Mouse (Mus musculus): ENCODE data around the gene Oprl1.

Oprl1 gene

GRCm38 (mm10) chr2:181714903-181715326, at the start of gene Oprl1:
Oprl1 (plus strand) TSS chr2:181715016.
- DNase-seq (ENCODE audit: low spot score), result no peak

- no peak for DNase-seq (ENCODE audit: low spot score)
These were observed 44.4 kb upstream of the Oprl1 start for GRCm38 (mm10) chr2:181670285-181670912.

- DNase-seq (ENCODE audit: low spot score), result no peak
These were observed 43.9 kb upstream of the Oprl1 start for GRCm38 (mm10) chr2:181670913-181671311.

GRCm38 (mm10) chr2:181671326-181671725, 43.5 kb upstream of the Oprl1 start, which contains the start of gene Sox18:
Sox18 (minus strand) TSS chr2:181671640.
- DNase-seq (ENCODE audit: low spot score), result no peak

GRCm38 (mm10) chr2:181671984-181672383, 42.8 kb upstream of the Oprl1 start:
- DNase-seq (ENCODE audit: low spot score), result no peak

- DNase-seq (ENCODE audit: low spot score), result no peak
These were observed 41.3 kb upstream of the Oprl1 start for GRCm38 (mm10) chr2:181673501-181673900.

GRCm38 (mm10) chr2:181674934-181675333, 39.9 kb upstream of the Oprl1 start:
- DNase-seq (ENCODE audit: low spot score), result no peak

GRCm38 (mm10) chr2:181675454-181675853, 39.4 kb upstream of the Oprl1 start:
- DNase-seq (ENCODE audit: low spot score), result no peak

- DNase-seq (ENCODE audit: low spot score), result no peak
These were observed 38.4 kb upstream of the Oprl1 start for GRCm38 (mm10) chr2:181676424-181676823.

GRCm38 (mm10) chr2:181677096-181677754, 37.6 kb upstream of the Oprl1 start:
- no peak for DNase-seq (ENCODE audit: low spot score)

GRCm38 (mm10) chr2:181677755-181678098, 37.1 kb upstream of the Oprl1 start:
- DNase-seq (ENCODE audit: low spot score), result no peak

GRCm38 (mm10) chr2:181678780-181679179, 36.0 kb upstream of the Oprl1 start:
- no peak for DNase-seq (ENCODE audit: low spot score)

GRCm38 (mm10) chr2:181679951-181680715, 34.7 kb upstream of the Oprl1 start, which contains the start of gene Tcea2:
Tcea2 (plus strand) TSS chr2:181680310.
- DNase-seq (ENCODE audit: low spot score), result no peak

GRCm38 (mm10) chr2:181680716-181681117, 34.1 kb upstream of the Oprl1 start:
- no peak for DNase-seq (ENCODE audit: low spot score)

GRCm38 (mm10) chr2:181681978-181682377, 32.8 kb upstream of the Oprl1 start:
- no peak for DNase-seq (ENCODE audit: low spot score)

- no peak for DNase-seq (ENCODE audit: low spot score)
These were observed 31.4 kb upstream of the Oprl1 start for GRCm38 (mm10) chr2:181683381-181683780.

- DNase-seq (ENCODE audit: low spot score), result no peak
These were observed 30.1 kb upstream of the Oprl1 start for GRCm38 (mm10) chr2:181684713-181685112.

- DNase-seq (ENCODE audit: low spot score), result no peak
These were observed 29.1 kb upstream of the Oprl1 start for GRCm38 (mm10) chr2:181685686-181686085.

- no peak for DNase-seq (ENCODE audit: low spot score)
These were observed 27.2 kb upstream of the Oprl1 start for GRCm38 (mm10) chr2:181687586-181687985.

- DNase-seq (ENCODE audit: low spot score), result no peak
These were observed 25.2 kb upstream of the Oprl1 start for GRCm38 (mm10) chr2:181689466-181690160.

GRCm38 (mm10) chr2:181691083-181691482, 23.7 kb upstream of the Oprl1 start:
- no peak for DNase-seq (ENCODE audit: low spot score)

GRCm38 (mm10) chr2:181691571-181691970, 23.2 kb upstream of the Oprl1 start:
- no peak for DNase-seq (ENCODE audit: low spot score)
